Mouse (Mus musculus) midbrain, embryonic 11.5 days (tissue): Measurements from ENCODE around the gene Ckm. TPM values are rescaled to one million over a fixed set of nuclear protein-coding genes. Genes with fewer than 3 reads are reported as not detected.
A peak's percentile ranks its signal among the peaks of the same experiment; 100 is the strongest.

Source experiments
- ATAC-seq: fragments of 200-750 bp; cut with Nextera tagmentation; 2 replicates; pipeline ENCODE4 v1.8.0; 2017; ENCODE audit warnings: moderate TSS enrichment, moderate library complexity; ENCODE audit not compliant: low FRiP score
- DNase-seq: peaks from one replicate; pipeline ENCODE4 v3.0.0; 2015; ENCODE audit warnings: low spot score; ENCODE audit errors: missing footprints
- H3K27ac ChIP-seq: fragments of 300-500 bp; sonication (generic); 2 replicates; pipeline ENCODE4 v1.5.1; 2014; ENCODE audit warnings: low read depth, low read length
- H3K27me3 ChIP-seq: fragments of 300-500 bp; sonication (generic); 2 replicates; pipeline ENCODE4 v1.6.1; 2014; ENCODE audit warnings: mild to moderate bottlenecking, low read length, moderate library complexity, mixed read lengths; ENCODE audit not compliant: control insufficient read depth, insufficient read depth
- H3K36me3 ChIP-seq: fragments of 300-500 bp; sonication (generic); 2 replicates; pipeline ENCODE4 v1.6.1; 2014; ENCODE audit warnings: mild to moderate bottlenecking, low read length, moderate library complexity, mixed read lengths; ENCODE audit not compliant: control insufficient read depth, insufficient read depth
- H3K4me1 ChIP-seq: fragments of 300-500 bp; sonication (generic); 2 replicates; pipeline ENCODE4 v1.6.1; 2014; ENCODE audit warnings: low read length; ENCODE audit not compliant: control insufficient read depth, insufficient read depth
- H3K4me2 ChIP-seq: fragments of 300-500 bp; sonication (generic); 2 replicates; pipeline ENCODE4 v1.6.1; 2014; ENCODE audit warnings: mild to moderate bottlenecking, moderate library complexity
- H3K4me3 ChIP-seq: fragments of 300-500 bp; sonication (generic); 2 replicates; pipeline ENCODE4 v1.5.1; 2014; ENCODE audit warnings: low read depth, low read length
- H3K9ac ChIP-seq: fragments of 300-500 bp; sonication (generic); 2 replicates; pipeline ENCODE4 v1.6.1; 2014; ENCODE audit warnings: low read length
- H3K9me3 ChIP-seq: fragments of 300-500 bp; sonication (generic); 2 replicates; pipeline ENCODE4 v1.6.1; 2016; ENCODE audit warnings: low read length; ENCODE audit not compliant: control insufficient read depth
- WGBS: fragments of 180-500 bp; shearing (Covaris S2); extraction: QIAGEN DNeasy Blood & Tissue Kit; methylation state at CpG from one replicate; pipeline ENCODE4 v1.1.7; 2014; 5-methylcytosine and 5-hydroxymethylcytosine counted together
- polyA plus RNA-seq: library from polyadenylated mRNA; unstranded; fragments of >200 nt; fragmentation: Nextera tagmentation; extraction: Ambion mirVana; gene quantifications from 2 replicates; pipeline ENCODE4 v1.2.1, GENCODE M21; 2014

Ckm gene
- not detected in 2 replicates for polyA plus RNA-seq

- Histone ChIP-seq H3K4me2 (peak within 1 kb of the TSS; percentile 66), H3K9me3 (0 out of 2 replicates have a peak, but pooled peaks cover 2% of the 10 kb centered on the region), H3K36me3 (no peaks in the 10 kb centered on the region), H3K27me3 (peaks cover 30% of the 10 kb centered on the region), H3K27ac (no peak within 1 kb of the TSS), H3K9ac (peak within 1 kb of the TSS; percentile 52), H3K4me3 (peak within 1 kb of the TSS; percentile 47), H3K4me1 (peaks cover 7% of the 10 kb centered on the region; the same call in 1 of the 2 replicates)
- DNase-seq (no peak), ATAC-seq (no peak)
- 54% methylated on average over 7 of the region's 7 CpGs for WGBS
These were observed at the start of gene Ckm for GRCm38 (mm10) chr7:19404476-19404875. Gene Ckm (plus strand): TSS chr7:19404776.

- DNase-seq, result no peak
- Histone ChIP-seq H3K4me2 (no peak overlapping the region), H3K9ac (no peak overlapping the region), H3K4me3 (no peak overlapping the region), H3K4me1 (peaks cover 9% of the 10 kb centered on the region), H3K36me3 (peaks cover 29% of the 10 kb centered on the region), H3K27me3 (no peaks in the 10 kb centered on the region), H3K27ac (no peak overlapping the region), H3K9me3 (no peaks in the 10 kb centered on the region)
- no peak for ATAC-seq
- 95% methylated on average over 5 of the region's 5 CpGs for WGBS
These were observed 49.6 kb upstream of the Ckm start for GRCm38 (mm10) chr7:19354991-19355390.

GRCm38 (mm10) chr7:19356311-19356710 is 48.3 kb upstream of the Ckm start:
- DNase-seq (peak; percentile 79), ATAC-seq (no peak)
- peaks cover 15% of the 10 kb centered on the region for H3K4me1 ChIP-seq
- H3K9me3 ChIP-seq, result no peaks in the 10 kb centered on the region
- H3K27ac ChIP-seq, result no peak overlapping the region
- WGBS, result 80% methylated on average over 10 of the region's 10 CpGs
- H3K4me2 ChIP-seq, result no peak overlapping the region
- H3K27me3 ChIP-seq, result no peaks in the 10 kb centered on the region
- H3K36me3 ChIP-seq, result peaks cover 19% of the 10 kb centered on the region
- H3K9ac ChIP-seq, result no peak overlapping the region
- H3K4me3 ChIP-seq, result no peak overlapping the region

- no peaks in the 10 kb centered on the region for H3K27me3 ChIP-seq
These were observed 46.9 kb upstream of the Ckm start for GRCm38 (mm10) chr7:19357381-19358375.

GRCm38 (mm10) chr7:19358634-19359033 is 45.9 kb upstream of the Ckm start:
- Histone ChIP-seq H3K27ac (no peak overlapping the region), H3K9ac (peak overlapping the region; percentile 70), H3K4me2 (peak overlapping the region; percentile 83), H3K4me1 (peaks cover 27% of the 10 kb centered on the region), H3K9me3 (no peaks in the 10 kb centered on the region), H3K36me3 (peaks cover 15% of the 10 kb centered on the region), H3K27me3 (no peaks in the 10 kb centered on the region), H3K4me3 (peak overlapping the region; percentile 70)
- ATAC-seq (no peak), DNase-seq (no peak)
- WGBS, result 28% methylated on average over 13 of the region's 13 CpGs

More at GRCm38 (mm10) chr7:19357381-19358375, 46.9 kb upstream of the Ckm start:
- Histone ChIP-seq H3K4me1 (peaks cover 25% of the 10 kb centered on the region), H3K27ac (no peak overlapping the region), H3K36me3 (peaks cover 15% of the 10 kb centered on the region), H3K4me2 (peak overlapping the region; percentile 83; the same call in 1 of the 2 replicates), H3K4me3 (peak overlapping the region; percentile 70; the same call in 1 of the 2 replicates), H3K9ac (peak overlapping the region; percentile 70; the same call in 1 of the 2 replicates), H3K9me3 (no peaks in the 10 kb centered on the region)
- DNase-seq (no peak), ATAC-seq (no peak)
- 92% methylated on average over 25 of the region's 25 CpGs for WGBS

DNA sequence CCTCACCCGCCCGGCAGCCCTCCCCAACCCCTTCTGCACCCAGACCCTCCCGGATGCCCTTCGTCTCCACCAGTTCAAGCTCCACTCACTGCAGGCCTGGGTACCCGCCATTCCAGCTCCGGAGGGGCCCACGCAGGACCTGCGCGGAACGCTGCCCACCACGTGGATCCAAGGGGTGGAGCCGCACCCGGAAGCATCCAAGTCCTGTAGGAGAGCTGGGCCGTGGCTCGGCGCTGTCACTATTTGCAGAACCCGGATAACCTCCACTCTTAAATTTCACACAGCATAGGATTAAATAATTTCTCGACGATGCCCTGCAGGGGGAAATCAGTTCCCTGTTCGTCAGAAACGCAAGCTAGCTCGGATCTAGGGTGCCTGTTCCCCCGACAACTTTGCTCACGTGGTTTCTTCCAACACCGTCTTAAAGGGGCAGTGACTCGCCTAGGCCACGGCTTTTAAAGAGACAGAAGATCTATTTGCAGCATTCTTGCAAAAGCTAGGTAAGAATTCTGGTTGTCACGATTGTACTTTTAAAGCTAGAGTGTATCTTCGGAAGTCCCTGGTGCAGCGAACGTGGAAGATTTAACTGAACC is 45.2 kb upstream of the Ckm start, which contains the start of the genes Cd3eap and Ppp1r13l:
Cd3eap (minus strand) TSS at position 185 of the 593 bp plus-strand sequence.
Ppp1r13l (plus strand) TSS at position 451 of the 593 bp plus-strand sequence.
- WGBS, result under 1% methylated on average over 29 of the region's 31 CpGs
- Histone ChIP-seq H3K4me3 (peak within 1 kb of the TSS; percentile 70), H3K9ac (peak within 1 kb of the TSS; percentile 70), H3K27me3 (no peaks in the 10 kb centered on the region), H3K9me3 (no peaks in the 10 kb centered on the region), H3K4me2 (peak within 1 kb of the TSS; percentile 83), H3K36me3 (peaks cover 10% of the 10 kb centered on the region), H3K4me1 (peaks cover 27% of the 10 kb centered on the region), H3K27ac (peak within 1 kb of the TSS; percentile 20; the same call in 1 of the 2 replicates)
- ATAC-seq (peak; percentile 73), DNase-seq (peak; percentile 99)

DNA sequence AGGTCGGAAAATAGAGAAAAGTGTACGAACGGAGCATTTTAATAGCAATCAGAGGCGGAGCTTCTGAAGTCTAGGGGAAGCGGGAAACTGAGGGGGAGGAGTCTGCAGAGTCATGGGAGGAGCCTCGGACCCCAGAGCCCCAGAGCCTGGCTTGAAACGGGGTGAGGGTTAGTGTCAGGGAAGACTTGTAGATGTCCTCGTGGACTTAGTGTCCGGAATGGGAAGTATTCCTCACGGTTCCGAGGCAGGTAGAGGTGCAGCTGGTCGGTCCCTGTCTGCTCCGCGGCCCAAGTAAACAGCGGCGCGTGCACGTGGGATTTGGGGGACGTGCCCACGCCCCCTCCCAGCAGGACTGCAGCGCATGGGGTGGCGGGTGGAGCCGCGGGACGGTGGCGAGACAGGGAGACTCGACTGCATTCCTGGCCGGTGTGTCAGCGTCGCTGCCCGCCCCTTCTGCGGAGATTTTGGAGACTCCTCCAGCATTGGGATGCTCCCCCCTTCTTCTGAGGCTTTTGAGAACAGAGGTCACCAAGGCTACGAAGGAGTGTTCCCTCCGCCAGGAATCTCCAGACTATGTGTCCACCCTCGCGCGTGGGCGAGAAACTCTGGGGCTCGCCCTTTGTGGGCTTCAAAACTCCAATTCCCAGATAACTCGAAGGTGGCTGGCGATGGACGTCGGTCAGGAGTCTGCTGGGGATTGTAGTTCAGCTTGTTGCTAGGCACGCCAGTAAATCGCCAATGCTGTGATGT is 44.5 kb upstream of the Ckm start:
- H3K4me1 ChIP-seq, result peaks cover 27% of the 10 kb centered on the region
- peak overlapping the region; percentile 83 for H3K4me2 ChIP-seq
- peak overlapping the region; percentile 70 for H3K9ac ChIP-seq
- peaks cover 7% of the 10 kb centered on the region for H3K36me3 ChIP-seq
- no peaks in the 10 kb centered on the region for H3K9me3 ChIP-seq
- no peak overlapping the region; the same call in 1 of the 2 replicates for H3K27ac ChIP-seq
- ATAC-seq (peak; percentile 75), DNase-seq (peak; percentile 93)
- WGBS, result under 1% methylated on average over 45 of the region's 45 CpGs
- H3K27me3 ChIP-seq, result no peaks in the 10 kb centered on the region
- peak overlapping the region; percentile 70 for H3K4me3 ChIP-seq

DNA sequence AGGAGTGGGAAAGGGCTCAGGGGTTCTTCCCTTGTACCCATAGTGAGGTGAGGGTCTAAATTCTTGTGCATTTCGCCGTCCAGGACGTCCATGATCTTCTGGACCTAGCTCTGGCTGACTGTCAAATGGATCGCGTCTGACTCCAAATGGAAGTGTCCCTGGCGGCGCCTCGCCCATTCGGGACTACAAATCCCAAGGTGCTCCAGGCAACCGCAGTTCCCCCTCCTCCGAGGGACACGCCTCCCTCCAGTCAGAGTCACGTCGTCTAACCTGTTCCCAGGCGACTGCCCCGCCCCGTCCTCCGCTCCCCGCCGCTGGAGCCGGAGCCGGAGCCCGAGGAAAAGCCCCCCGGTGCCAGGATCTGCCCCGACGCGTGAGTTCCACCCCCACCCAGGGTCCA is 43.6 kb upstream of the Ckm start:
- H3K9ac ChIP-seq, result peak overlapping the region; percentile 55
- DNase-seq (peak; percentile 97), ATAC-seq (peak; percentile 67)
- peak overlapping the region; percentile 70 for H3K4me3 ChIP-seq
- H3K9me3 ChIP-seq, result no peaks in the 10 kb centered on the region
- no peaks in the 10 kb centered on the region for H3K27me3 ChIP-seq
- H3K4me2 ChIP-seq, result peak overlapping the region; percentile 83
- H3K36me3 ChIP-seq, result peaks cover 5% of the 10 kb centered on the region; the same call in 1 of the 2 replicates
- under 1% methylated on average over 27 of the region's 27 CpGs for WGBS
- no peak overlapping the region for H3K27ac ChIP-seq
- H3K4me1 ChIP-seq, result peaks cover 27% of the 10 kb centered on the region
